Mouse (Mus musculus): Measurements from ENCODE around the gene Usp22. TPM values are rescaled to one million over a fixed set of nuclear protein-coding genes. Genes with fewer than 3 reads are reported as not detected.

The Usp22 gene
- polyA plus RNA-seq, 1 experiment from 2014 or later: 92.5 TPM

DNA sequence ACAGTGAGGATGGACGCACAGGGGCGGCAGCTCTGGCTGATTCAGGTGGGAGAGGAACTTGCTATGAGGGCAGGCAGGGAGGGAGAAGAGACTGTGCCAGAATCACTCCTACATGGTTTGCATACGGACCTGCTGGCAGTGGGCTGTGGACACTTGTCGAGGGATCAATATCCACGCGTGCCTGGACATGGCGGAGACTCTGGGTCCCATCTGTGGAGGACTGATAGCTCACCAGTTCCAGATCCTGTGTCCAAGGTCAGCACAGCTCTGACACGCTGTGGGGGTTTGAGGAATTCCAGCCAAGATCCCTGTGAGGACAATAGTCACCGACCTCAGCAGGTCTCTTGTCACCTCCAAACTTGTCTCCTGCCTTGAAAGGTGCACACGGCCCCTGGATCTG lies 64.7 kb downstream of the Usp22 start:
- Histone ChIP-seq H3K4me2 (ENCODE audit: low read length) (no peak overlapping the region), H3K9ac (ENCODE audit: low read length) (no peak overlapping the region), H3K27ac (replicated peaks in 1 of 2; ENCODE audit: control insufficient read depth in 1 of 2, insufficient read depth in 1 of 2, low read depth in 2 of 2, low read length in 2 of 2) (no peak overlapping the region), H3K4me1 (ENCODE audit: control insufficient read depth in 2 of 2, insufficient read depth in 2 of 2, low read length in 2 of 2) (peaks cover 2 to 4% of the 10 kb centered on the region in 2 experiments; a peak in 2 of 4 replicates), H3K9me3 (ENCODE audit: control insufficient read depth, low read length) (no peaks in the 10 kb centered on the region), H3K36me3 (ENCODE audit: control insufficient read depth, insufficient read depth, low read length) (no peaks in the 10 kb centered on the region), H3K4me3 (ENCODE audit: control insufficient read depth in 1 of 2, insufficient read depth in 1 of 2, low read depth in 1 of 2, low read length in 2 of 2) (no peak overlapping the region), H3K27me3 (ENCODE audit: control insufficient read depth, insufficient read depth, low read length) (no peaks in the 10 kb centered on the region)
- 69% methylated on average over 10 of the region's 10 CpGs for WGBS
- no peak for ATAC-seq (ENCODE audit: insufficient number of reproducible peaks, insufficient read depth, low FRiP score, low read depth)

DNA sequence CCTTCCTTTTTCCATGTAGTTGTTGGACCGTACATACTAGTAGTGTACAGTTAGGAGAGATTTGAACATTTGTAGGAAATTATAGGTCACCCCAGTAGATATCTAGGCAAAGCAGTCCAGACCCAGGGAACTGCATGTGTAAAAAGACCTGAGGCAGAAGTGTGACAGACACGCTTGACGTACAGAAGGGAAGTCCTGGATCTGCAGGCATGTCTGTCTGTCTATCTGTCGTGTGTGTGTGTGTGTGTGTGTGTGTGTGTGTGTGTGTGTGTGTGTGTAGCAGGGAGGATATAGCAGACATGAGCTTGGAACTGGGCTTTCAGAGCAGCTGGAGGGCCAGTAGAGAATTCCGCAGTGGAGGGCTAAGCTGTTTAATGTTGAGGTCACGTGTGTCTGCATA lies 65.1 kb downstream of the Usp22 start:
- Histone ChIP-seq H3K27me3 (ENCODE audit: control insufficient read depth, insufficient read depth, low read length) (no peaks in the 10 kb centered on the region), H3K4me1 (ENCODE audit: control insufficient read depth in 2 of 2, insufficient read depth in 2 of 2, low read length in 2 of 2) (peaks cover 2 to 4% of the 10 kb centered on the region in 2 experiments; a peak in 2 of 4 replicates), H3K36me3 (ENCODE audit: control insufficient read depth, insufficient read depth, low read length) (no peaks in the 10 kb centered on the region), H3K27ac (replicated peaks in 1 of 2; ENCODE audit: control insufficient read depth in 1 of 2, insufficient read depth in 1 of 2, low read depth in 2 of 2, low read length in 2 of 2) (no peak overlapping the region), H3K9ac (ENCODE audit: low read length) (no peak overlapping the region), H3K4me2 (ENCODE audit: low read length) (no peak overlapping the region), H3K4me3 (ENCODE audit: control insufficient read depth in 1 of 2, insufficient read depth in 1 of 2, low read depth in 1 of 2, low read length in 2 of 2) (no peak overlapping the region), H3K9me3 (ENCODE audit: control insufficient read depth, low read length) (no peaks in the 10 kb centered on the region)
- ATAC-seq (ENCODE audit: insufficient number of reproducible peaks, insufficient read depth, low FRiP score, low read depth): no peak
- WGBS: 74% methylated on average over 6 of the region's 6 CpGs

DNA sequence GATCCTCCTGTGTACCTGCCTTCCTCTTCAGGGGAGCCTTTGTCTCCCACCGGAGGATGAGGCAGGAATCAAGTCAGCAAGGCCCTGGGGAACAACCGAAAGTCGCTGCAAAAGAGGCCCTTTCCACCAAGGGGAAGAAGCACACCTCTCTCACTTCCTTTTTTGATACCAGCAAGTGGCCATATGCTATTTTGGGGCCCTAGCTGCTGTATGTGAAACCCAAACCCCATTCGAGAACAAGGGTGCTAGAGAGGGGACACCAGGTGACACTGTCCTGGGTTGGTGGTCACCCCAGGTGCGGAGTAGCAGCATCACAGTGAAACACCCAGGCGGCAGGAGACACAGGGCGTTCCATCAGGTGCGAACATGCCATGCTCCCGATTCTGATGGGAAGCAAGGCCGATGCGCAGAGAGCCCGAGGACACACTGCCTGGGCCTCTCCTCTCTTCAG lies 65.9 kb downstream of the Usp22 start:
- Histone ChIP-seq H3K27me3 (ENCODE audit: control insufficient read depth, insufficient read depth, low read length) (no peaks in the 10 kb centered on the region), H3K9ac (ENCODE audit: low read length) (no peak overlapping the region), H3K4me3 (ENCODE audit: control insufficient read depth in 1 of 2, insufficient read depth in 1 of 2, low read depth in 1 of 2, low read length in 2 of 2) (no peak overlapping the region), H3K27ac (replicated peaks in 1 of 2; ENCODE audit: control insufficient read depth in 1 of 2, insufficient read depth in 1 of 2, low read depth in 2 of 2, low read length in 2 of 2) (no peak overlapping the region), H3K4me2 (ENCODE audit: low read length) (no peak overlapping the region), H3K4me1 (ENCODE audit: control insufficient read depth in 2 of 2, insufficient read depth in 2 of 2, low read length in 2 of 2) (peaks cover 2 to 4% of the 10 kb centered on the region in 2 experiments; a peak in 2 of 4 replicates), H3K9me3 (ENCODE audit: control insufficient read depth, low read length) (no peaks in the 10 kb centered on the region), H3K36me3 (ENCODE audit: control insufficient read depth, insufficient read depth, low read length) (no peaks in the 10 kb centered on the region)
- WGBS: 78% methylated on average over 12 of the region's 12 CpGs
- no peak for ATAC-seq (ENCODE audit: insufficient number of reproducible peaks, insufficient read depth, low FRiP score, low read depth)

DNA sequence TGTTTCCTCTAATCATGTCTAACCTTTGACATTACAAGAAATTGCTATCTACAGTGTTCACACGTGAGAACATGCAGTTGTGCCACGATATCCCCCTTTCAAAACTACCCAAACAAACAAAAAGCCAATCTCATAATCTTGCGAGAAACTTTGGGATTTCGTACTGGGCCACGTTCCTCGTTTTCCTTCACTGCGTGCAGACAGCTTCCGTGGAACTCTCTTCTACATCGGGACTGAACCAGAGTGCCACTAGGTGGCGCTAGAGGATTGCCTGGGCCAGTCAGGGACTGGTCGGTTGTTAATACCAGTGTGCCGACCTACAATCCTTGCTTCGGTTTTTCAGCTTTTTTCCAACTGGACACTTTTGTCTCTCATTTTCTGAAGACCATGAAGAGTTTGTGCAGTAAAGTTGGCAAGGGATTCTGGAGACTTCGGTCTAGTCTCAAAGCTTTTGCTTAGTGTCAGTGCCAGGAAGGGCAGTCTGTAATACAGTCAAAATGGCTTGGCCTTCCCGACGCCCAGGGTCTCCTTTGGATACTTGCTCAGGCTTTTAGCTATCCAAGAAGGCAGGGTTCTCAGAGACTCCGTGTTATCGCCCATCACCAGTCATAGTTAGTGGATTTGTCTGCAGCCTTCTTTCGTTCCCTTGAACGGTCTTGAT lies 70.5 kb downstream of the Usp22 start:
- no peak overlapping the region for H3K9ac ChIP-seq (ENCODE audit: low read length)
- H3K4me3 ChIP-seq (ENCODE audit: control insufficient read depth in 1 of 2, insufficient read depth in 1 of 2, low read depth in 1 of 2, low read length in 2 of 2): no peak overlapping the region
- WGBS: 20% methylated on average over 20 of the region's 20 CpGs
- H3K36me3 ChIP-seq (ENCODE audit: control insufficient read depth, insufficient read depth, low read length): no peaks in the 10 kb centered on the region
- H3K9me3 ChIP-seq (ENCODE audit: control insufficient read depth, low read length): no peaks in the 10 kb centered on the region
- H3K4me2 ChIP-seq (ENCODE audit: low read length): peak overlapping the region; percentile 40
- H3K27ac ChIP-seq (replicated peaks in 1 of 2; ENCODE audit: control insufficient read depth in 1 of 2, insufficient read depth in 1 of 2, low read depth in 2 of 2, low read length in 2 of 2): no peak overlapping the region
- no peaks in the 10 kb centered on the region for H3K27me3 ChIP-seq (ENCODE audit: control insufficient read depth, insufficient read depth, low read length)
- H3K4me1 ChIP-seq (ENCODE audit: control insufficient read depth in 2 of 2, insufficient read depth in 2 of 2, low read length in 2 of 2): peaks cover 0 to 4% of the 10 kb centered on the region in 2 experiments; a peak in 2 of 4 replicates
- ATAC-seq (ENCODE audit: insufficient number of reproducible peaks, insufficient read depth, low FRiP score, low read depth): peak; percentile 50; the same call in 1 of the 2 replicates

DNA sequence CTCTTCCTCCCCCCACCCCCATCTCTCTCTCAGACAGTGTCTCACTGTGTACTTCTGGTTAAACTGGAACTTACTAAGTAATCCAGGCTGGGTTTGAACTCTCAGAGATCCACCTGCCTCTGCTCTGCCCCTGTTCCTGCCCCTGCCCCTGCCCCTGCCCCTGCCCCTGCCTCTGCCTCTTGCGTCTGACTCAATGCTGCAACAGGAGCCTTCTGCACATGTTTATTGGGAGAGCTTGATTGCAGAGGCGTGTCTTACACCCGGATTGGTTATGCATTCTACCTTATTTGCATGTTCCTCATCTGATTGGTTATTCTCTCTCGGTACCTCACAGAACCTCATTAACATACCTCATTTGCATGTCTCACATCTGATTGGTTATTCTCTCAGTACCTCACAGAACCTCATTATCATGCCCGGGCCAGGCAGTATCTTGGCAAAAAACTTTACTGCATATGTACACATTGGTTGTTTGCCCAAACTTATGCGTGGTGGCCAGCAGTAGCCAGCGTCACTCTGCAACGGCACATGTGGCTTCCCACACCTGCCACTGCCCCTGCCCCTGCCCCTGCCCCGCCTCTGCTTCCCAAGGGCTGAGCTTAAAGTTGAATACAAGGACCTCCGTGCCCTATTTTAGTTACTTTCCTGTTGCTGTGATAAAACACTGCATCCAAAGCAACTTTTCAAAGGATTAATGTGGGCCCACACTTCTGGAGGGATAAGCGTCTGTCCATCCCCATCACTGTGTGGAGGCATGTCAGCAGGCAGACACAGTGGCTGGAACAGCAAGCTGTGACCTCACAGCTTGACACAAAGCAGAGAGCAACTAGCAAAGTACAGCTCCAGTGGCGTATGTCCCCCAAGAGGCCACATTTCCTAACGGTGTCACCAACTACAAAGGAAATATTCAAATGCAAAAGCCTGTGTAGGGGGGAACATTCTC lies 72.2 kb downstream of the Usp22 start:
- Histone ChIP-seq H3K27me3 (ENCODE audit: control insufficient read depth, insufficient read depth, low read length) (no peaks in the 10 kb centered on the region), H3K4me3 (ENCODE audit: control insufficient read depth in 1 of 2, insufficient read depth in 1 of 2, low read depth in 1 of 2, low read length in 2 of 2) (no peak overlapping the region), H3K27ac (replicated peaks in 1 of 2; ENCODE audit: control insufficient read depth in 1 of 2, insufficient read depth in 1 of 2, low read depth in 2 of 2, low read length in 2 of 2) (0 out of 4 replicates have a peak overlapping the region, but pooled peaks of 1 of the 2 experiments have one; percentile 1), H3K9me3 (ENCODE audit: control insufficient read depth, low read length) (no peaks in the 10 kb centered on the region), H3K36me3 (ENCODE audit: control insufficient read depth, insufficient read depth, low read length) (no peaks in the 10 kb centered on the region), H3K9ac (ENCODE audit: low read length) (no peak overlapping the region), H3K4me1 (ENCODE audit: control insufficient read depth in 2 of 2, insufficient read depth in 2 of 2, low read length in 2 of 2) (peaks cover 0 to 4% of the 10 kb centered on the region in 2 experiments; a peak in 1 of 4 replicates), H3K4me2 (ENCODE audit: low read length) (no peak overlapping the region)
- WGBS: 65% methylated on average over 12 of the region's 13 CpGs
- ATAC-seq (ENCODE audit: insufficient number of reproducible peaks, insufficient read depth, low FRiP score, low read depth): 0 out of 2 replicates have a peak, but pooled peaks have one; percentile 39

Other genes starting within 250 kb of the Usp22 start
- gene Map2k3, start 243.0 kb downstream of the Usp22 start, polyA plus RNA-seq (2014; fragmentation: Nextera tagmentation; extraction: Ambion mirVana): 59.2 and 62.6 TPM in 2 replicates
- gene Kcnj12, start 152.5 kb downstream of the Usp22 start, polyA plus RNA-seq (2014; fragmentation: Nextera tagmentation; extraction: Ambion mirVana): 5.4 and 5.8 TPM in 2 replicates
- 1.8 and 1.9 TPM in 2 replicates for gene Tnfrsf13b, start 48.3 kb downstream of the Usp22 start, polyA plus RNA-seq (2014; fragmentation: Nextera tagmentation; extraction: Ambion mirVana)
- 0.45 and 0.53 TPM in 2 replicates for gene Aldh3a1, start 32.5 kb upstream of the Usp22 start, polyA plus RNA-seq (2014; fragmentation: Nextera tagmentation; extraction: Ambion mirVana)
- 35.7 and 43.8 TPM in 2 replicates for gene Aldh3a2, start 92.4 kb upstream of the Usp22 start, polyA plus RNA-seq (2014; fragmentation: Nextera tagmentation; extraction: Ambion mirVana)
- gene Slc47a2, start 167.8 kb upstream of the Usp22 start, polyA plus RNA-seq (2014; fragmentation: Nextera tagmentation; extraction: Ambion mirVana): 0.35 TPM in 1 of 2 replicates, not detected in the other
- gene Slc47a1, start 203.3 kb upstream of the Usp22 start, polyA plus RNA-seq (2014; fragmentation: Nextera tagmentation; extraction: Ambion mirVana): 22.0 and 25.3 TPM in 2 replicates

Data from heart, embryonic 14.5 days (tissue).